Mouse (Mus musculus) small intestine, adult 2 months (tissue): ENCODE measurements around the gene Jup. TPM values are rescaled to one million over a fixed set of nuclear protein-coding genes. Genes with fewer than 3 reads are reported as not detected.

ENCODE experiments used
- H3K27ac ChIP-seq: fragments of 200-500 bp; 2 replicates; pipeline ENCODE4 v1.5.1; 2012; ENCODE audit warnings: low read depth, low read length, control low read depth, inconsistent platforms; ENCODE audit not compliant: insufficient read depth
- H3K27me3 ChIP-seq: fragments of 200-500 bp; 2 replicates; pipeline ENCODE4 v1.6.1; 2012; ENCODE audit warnings: mild to moderate bottlenecking, moderate library complexity, low read length, inconsistent platforms; ENCODE audit not compliant: control insufficient read depth, insufficient read depth
- H3K36me3 ChIP-seq: fragments of 200-500 bp; 2 replicates; pipeline ENCODE4 v1.6.1; 2012; ENCODE audit warnings: mild to moderate bottlenecking, low read length, control low read depth, inconsistent platforms; ENCODE audit not compliant: control insufficient read depth, insufficient read depth
- H3K4me1 ChIP-seq: fragments of 200-500 bp; 2 replicates; pipeline ENCODE4 v1.6.1; 2012; ENCODE audit warnings: low read length, inconsistent platforms, mixed read lengths; ENCODE audit not compliant: control insufficient read depth, insufficient read depth, insufficient read length
- H3K4me3 ChIP-seq: fragments of 200-500 bp; 2 replicates; pipeline ENCODE4 v1.5.1; 2012; ENCODE audit warnings: low read depth, mild to moderate bottlenecking, control low read depth, inconsistent platforms, low read length, moderate library complexity
- CTCF ChIP-seq: fragments of 200-500 bp; IDR thresholded peaks from 2 replicates; pipeline ENCODE4 v1.5.1; 2012; ENCODE audit warnings: low read depth, mild to moderate bottlenecking, control low read depth, inconsistent platforms, low read length, moderate library complexity, mixed read lengths; ENCODE audit not compliant: insufficient replicate concordance, insufficient read length; ENCODE audit errors: extremely low read depth
- POLR2A ChIP-seq: fragments of 200-500 bp; IDR thresholded peaks from 2 replicates; pipeline ENCODE4 v1.6.1; 2012; ENCODE audit warnings: low read depth, mild to moderate bottlenecking, control low read depth, inconsistent platforms, low read length, moderate library complexity
- WGBS: fragments of 180-500 bp; shearing (Covaris S2); methylation state at CpG from one replicate; pipeline ENCODE4 v1.1.7; 2018; 5-methylcytosine and 5-hydroxymethylcytosine counted together
- polyA plus RNA-seq: library from polyadenylated mRNA; depleted of rRNA; stranded (reverse); fragments of >200 nt; gene quantifications from 2 replicates; pipeline ENCODE4 v1.2.3, GENCODE M21; 2012

Gene Jup
- polyA plus RNA-seq, 1 experiment, result 689 TPM

DNA sequence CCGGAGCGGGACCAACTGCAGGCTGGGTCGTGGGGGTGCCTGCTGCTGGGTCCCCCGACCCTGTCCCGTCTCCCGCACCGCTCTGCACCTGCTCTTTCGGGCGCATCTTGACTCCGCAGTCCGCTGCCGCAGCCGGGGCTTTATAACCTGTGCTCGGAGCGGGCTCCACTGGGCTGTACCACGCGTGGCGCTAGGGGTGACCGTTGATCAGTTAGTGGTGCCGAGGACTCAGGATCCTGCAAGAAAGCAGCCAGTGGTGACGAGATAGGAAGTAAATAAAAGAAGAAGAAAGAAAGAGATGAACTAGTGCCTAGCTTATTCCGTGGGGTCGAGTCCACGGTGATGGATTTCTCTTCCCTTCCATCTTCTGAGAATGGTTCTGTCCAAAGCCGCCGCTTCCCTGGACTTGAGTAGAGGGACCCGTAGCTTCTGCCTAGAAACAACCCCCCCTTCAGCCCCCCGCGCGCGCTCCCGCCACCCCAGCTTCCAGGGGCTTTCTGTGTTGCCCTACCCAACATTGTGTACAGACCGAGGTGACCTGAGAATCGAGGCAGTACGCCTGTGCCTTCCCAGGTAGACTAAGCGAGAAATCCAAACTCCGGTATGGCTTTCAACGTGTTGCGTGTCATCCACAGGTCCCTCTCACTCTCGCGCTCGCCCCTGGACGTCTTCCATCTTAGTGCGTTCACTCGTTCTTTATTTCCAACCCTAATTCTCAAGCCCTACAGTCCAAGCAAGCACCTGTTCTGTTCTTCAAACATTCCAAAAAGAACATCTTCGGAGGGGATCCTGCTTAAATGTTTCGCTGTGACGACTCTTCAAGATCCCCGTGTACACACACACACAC, 41.4 kb downstream of the Jup start, which contains the start of gene Hap1:
Hap1 (minus strand) TSS at position 157 of the 847 bp plus-strand sequence.
- H3K27ac ChIP-seq, result no peak within 1 kb of the TSS
- no peaks in the 10 kb centered on the region for H3K36me3 ChIP-seq
- peaks cover 3% of the 10 kb centered on the region for H3K4me1 ChIP-seq
- H3K4me3 ChIP-seq, result peak within 1 kb of the TSS; percentile 80
- H3K27me3 ChIP-seq, result peaks cover 30% of the 10 kb centered on the region
- 2% methylated on average over 49 of the region's 49 CpGs for WGBS
- no peak for TF ChIP-seq POLR2A
- no peak for TF ChIP-seq CTCF

DNA sequence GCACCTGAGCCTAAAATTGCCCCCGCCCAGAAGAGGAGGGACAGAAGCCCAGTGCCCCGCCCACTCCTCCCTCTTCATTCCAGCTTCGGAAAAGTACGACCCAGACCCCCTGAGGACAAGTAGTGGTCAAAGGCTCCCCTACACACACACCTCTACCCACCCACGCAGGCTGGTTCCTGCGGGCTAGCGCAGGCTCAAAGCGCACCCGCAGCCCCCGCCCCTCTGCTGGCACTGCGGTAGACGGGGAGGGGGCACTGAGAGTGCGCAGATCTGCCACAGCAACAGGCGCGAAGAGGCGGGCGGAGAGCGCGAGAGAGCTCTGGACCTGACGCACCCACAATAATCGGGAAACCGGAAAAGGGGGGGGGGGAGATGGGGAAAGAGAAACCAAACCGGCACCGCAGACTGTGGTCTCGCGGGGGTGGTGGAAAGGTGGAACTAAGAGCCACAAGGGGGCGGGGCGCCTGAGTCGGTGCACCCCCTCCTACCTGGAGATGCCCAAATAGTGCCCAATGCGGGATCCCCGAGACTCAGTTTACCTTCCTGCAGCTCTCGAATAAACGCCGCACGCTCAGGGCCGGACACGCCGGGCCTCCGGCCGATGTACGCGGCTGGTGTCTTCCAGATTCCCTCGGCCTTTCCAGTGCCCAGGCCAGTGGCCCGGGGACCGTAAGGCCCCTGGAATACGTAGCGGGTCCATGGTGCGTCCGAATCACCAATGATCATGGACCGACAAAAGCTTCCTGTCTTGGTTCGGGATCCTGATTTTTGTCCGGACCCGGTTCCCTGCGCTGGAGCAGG, 42.2 kb downstream of the Jup start:
- under 1% methylated on average over 54 of the region's 54 CpGs for WGBS
- TF ChIP-seq POLR2A (no peak), CTCF (no peak)
- peak overlapping the region; percentile 80 for H3K4me3 ChIP-seq
- peaks cover 3% of the 10 kb centered on the region for H3K4me1 ChIP-seq
- peaks cover 27% of the 10 kb centered on the region for H3K27me3 ChIP-seq
- no peak overlapping the region for H3K27ac ChIP-seq
- no peaks in the 10 kb centered on the region for H3K36me3 ChIP-seq

- no peak overlapping the region for H3K4me3 ChIP-seq
- no peak for TF ChIP-seq POLR2A
- peak; percentile 16; the same call in 1 of the 2 replicates for TF ChIP-seq CTCF
- no peak overlapping the region for H3K27ac ChIP-seq
- peaks cover 3% of the 10 kb centered on the region for H3K4me1 ChIP-seq
- WGBS, result 51% methylated on average over 10 of the region's 10 CpGs
- peaks cover 18% of the 10 kb centered on the region for H3K27me3 ChIP-seq
- no peaks in the 10 kb centered on the region for H3K36me3 ChIP-seq
Observed at GRCm38 (mm10) chr11:100352076-100352857, 45.3 kb downstream of the Jup start.

- H3K4me3 ChIP-seq, result no peak overlapping the region
- no peak for TF ChIP-seq CTCF
- no peak for TF ChIP-seq POLR2A
- 87% methylated on average over 10 of the region's 10 CpGs for WGBS
- no peaks in the 10 kb centered on the region; the same call in 1 of the 2 replicates for H3K27me3 ChIP-seq
- H3K27ac ChIP-seq, result 0 out of 2 replicates have a peak overlapping the region, but pooled peaks have one; percentile 11
- no peaks in the 10 kb centered on the region for H3K4me1 ChIP-seq
- no peaks in the 10 kb centered on the region for H3K36me3 ChIP-seq
Observed at GRCm38 (mm10) chr11:100344269-100344668, 53.3 kb downstream of the Jup start.

- Histone ChIP-seq H3K36me3 (no peaks in the 10 kb centered on the region), H3K4me3 (no peak overlapping the region), H3K27me3 (no peaks in the 10 kb centered on the region), H3K4me1 (no peaks in the 10 kb centered on the region), H3K27ac (no peak overlapping the region)
- TF ChIP-seq CTCF (no peak), POLR2A (no peak)
- 59% methylated on average over 3 of the region's 3 CpGs for WGBS
Observed at GRCm38 (mm10) chr11:100335731-100336130, 61.8 kb downstream of the Jup start.

DNA sequence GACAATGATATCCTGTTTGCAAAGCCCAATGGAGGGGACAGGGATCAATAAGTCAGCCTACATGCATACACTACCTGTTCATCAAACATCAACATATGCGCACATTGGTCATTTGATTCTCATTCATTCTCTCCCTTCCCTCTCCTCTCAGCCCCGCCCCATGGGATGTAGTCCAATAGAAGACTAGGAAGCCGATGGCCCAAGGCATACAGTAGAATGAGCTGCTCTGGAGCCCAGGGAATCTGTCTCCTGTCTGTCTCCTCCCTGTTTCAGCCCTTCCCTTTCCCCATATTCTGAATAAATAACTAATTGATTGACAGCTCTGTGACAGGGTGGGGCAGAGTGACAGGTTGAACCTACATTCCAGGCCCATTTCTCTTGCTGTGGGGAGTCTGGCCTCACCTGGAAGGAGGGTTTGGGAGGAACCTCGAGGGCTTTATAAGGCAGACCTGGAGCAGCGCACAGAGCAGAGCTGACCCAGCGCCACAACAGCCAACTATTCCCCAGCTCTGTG, 63.6 kb downstream of the Jup start, which contains the start of gene Gast:
Gast (plus strand) TSS at position 464 of the 514 bp plus-strand sequence.
- no peaks in the 10 kb centered on the region for H3K4me1 ChIP-seq
- WGBS, result 53% methylated on average over 6 of the region's 6 CpGs
- TF ChIP-seq CTCF, result no peak

More for the DNA sequence above, 63.6 kb downstream of the Jup start, which contains the start of gene Gast:
- no peak within 1 kb of the TSS for H3K4me3 ChIP-seq
- no peaks in the 10 kb centered on the region for H3K27me3 ChIP-seq
- H3K36me3 ChIP-seq, result no peaks in the 10 kb centered on the region
- H3K27ac ChIP-seq, result no peak within 1 kb of the TSS
